Mouse (Mus musculus) gastrocnemius, adult 2 months (tissue): ENCODE measurements around the gene Mmrn1. TPM values are rescaled to one million over a fixed set of nuclear protein-coding genes. Genes with fewer than 3 reads are reported as not detected.

Source experiments
- DNase-seq: peaks from one replicate; pipeline ENCODE4 v3.0.0; 2022
- H3K27ac ChIP-seq: fragments of 200-600 bp; 2 replicates; pipeline ENCODE4 v1.8.1; 2022; ENCODE audit warnings: mild to moderate bottlenecking
- H3K4me3 ChIP-seq: fragments of 200-600 bp; 2 replicates; pipeline ENCODE4 v1.8.1; 2022; ENCODE audit warnings: mild to moderate bottlenecking, moderate library complexity
- CTCF ChIP-seq: fragments of 200-600 bp; IDR thresholded peaks from 2 replicates; pipeline ENCODE4 v1.8.1; 2022; ENCODE audit warnings: antibody characterized with exemption, mild to moderate bottlenecking, moderate library complexity
- intact Hi-C: fragments of 180-260 bp; cut with DNase I; formaldehyde crosslinking; loops from one replicate; pipeline ENCODE4 v1.15.1; 2025
- total RNA-seq, 2 experiments: library from RNA; stranded (reverse); gene quantifications; 2 replicates each; pipeline ENCODE4 v1.2.3; 2021

Gene Mmrn1
- total RNA-seq, 2 experiments from 2014 or later, result 0.92 to 2.0 TPM

GRCm38 (mm10) chr6:61001003-61001790 lies 76.4 kb downstream of the Mmrn1 start:
- no peak for DNase-seq
- Histone ChIP-seq H3K27ac (no peak overlapping the region), H3K4me3 (no peak overlapping the region)
- TF ChIP-seq CTCF, result no peak
- intact Hi-C loops, result no loop called here

DNA sequence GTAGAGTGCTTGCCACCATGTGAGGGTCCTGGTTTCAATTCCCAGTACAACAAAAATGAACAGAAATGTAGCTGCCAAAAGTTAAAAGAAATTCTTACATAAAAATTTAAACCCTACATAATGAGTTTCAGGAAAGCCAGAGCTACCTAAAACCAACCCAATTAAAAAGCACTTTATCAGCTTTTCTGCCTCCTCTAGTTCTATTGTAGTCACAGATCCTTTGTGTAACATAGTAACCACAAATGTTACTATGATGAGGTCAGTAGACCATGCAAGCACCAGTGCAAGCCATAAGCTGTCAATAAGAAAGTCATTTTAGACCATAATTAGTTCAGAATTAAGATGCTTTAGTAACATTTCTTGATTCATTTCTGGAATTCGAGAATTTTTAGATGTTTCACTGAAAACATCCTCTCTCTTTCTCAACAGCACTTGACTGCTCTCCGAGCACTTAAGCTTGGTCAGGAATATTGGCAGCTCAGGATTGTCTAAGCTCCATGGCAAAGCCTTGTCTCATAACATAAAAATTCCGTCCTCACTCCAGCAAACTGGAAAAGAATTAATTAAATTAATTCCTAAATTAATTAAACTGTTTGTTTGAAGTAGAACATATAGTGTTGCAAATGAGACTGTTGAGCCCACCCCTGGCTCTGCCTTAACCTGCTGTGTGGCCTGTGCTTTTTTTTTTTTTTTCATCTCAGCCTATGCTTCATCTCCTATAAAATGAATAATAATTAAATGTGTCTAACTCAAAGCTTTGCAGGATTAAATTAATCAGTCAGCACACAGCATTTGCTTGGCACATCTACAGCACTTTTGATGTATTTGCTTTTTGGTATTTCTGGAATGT lies 79.4 kb downstream of the Mmrn1 start:
- no peak overlapping the region for H3K4me3 ChIP-seq
- intact Hi-C loops, result no loop called here
- no peak overlapping the region for H3K27ac ChIP-seq
- no peak for DNase-seq
- no peak for TF ChIP-seq CTCF

- Histone ChIP-seq H3K27ac (no peak overlapping the region), H3K4me3 (no peak overlapping the region)
- TF ChIP-seq CTCF, result no peak
- intact Hi-C loops, result no loop called here
- no peak for DNase-seq
Measured at GRCm38 (mm10) chr6:61013780-61014179, 89.0 kb downstream of the Mmrn1 start.

- intact Hi-C loops, result no loop called here
- no peak for DNase-seq
- Histone ChIP-seq H3K27ac (no peak overlapping the region), H3K4me3 (no peak overlapping the region)
- TF ChIP-seq CTCF, result no peak
Measured at GRCm38 (mm10) chr6:61019689-61020088, 94.9 kb downstream of the Mmrn1 start.

- H3K27ac ChIP-seq, result no peak overlapping the region
- no peak for DNase-seq
- intact Hi-C loops, result no loop called here
Measured at GRCm38 (mm10) chr6:61020995-61021394, 96.2 kb downstream of the Mmrn1 start.

GRCm38 (mm10) chr6:61033251-61033650 lies 108.5 kb downstream of the Mmrn1 start:
- intact Hi-C loops, result no loop called here
- no peak overlapping the region for H3K4me3 ChIP-seq
- no peak for DNase-seq
- H3K27ac ChIP-seq, result no peak overlapping the region
- no peak for TF ChIP-seq CTCF

More at GRCm38 (mm10) chr6:61020995-61021394, 96.2 kb downstream of the Mmrn1 start:
- TF ChIP-seq CTCF, result no peak
- no peak overlapping the region for H3K4me3 ChIP-seq

Other genes starting within 250 kb of the Mmrn1 start
- 1 to 10 TPM in 1 of 2 experiments, under 1 TPM in 1; 0.82 to 1.5 TPM for gene Snca, start 95.1 kb upstream of the Mmrn1 start, total RNA-seq